ENCODE assay signal across 12 mouse cellular contexts in the genomic region with DNA sequence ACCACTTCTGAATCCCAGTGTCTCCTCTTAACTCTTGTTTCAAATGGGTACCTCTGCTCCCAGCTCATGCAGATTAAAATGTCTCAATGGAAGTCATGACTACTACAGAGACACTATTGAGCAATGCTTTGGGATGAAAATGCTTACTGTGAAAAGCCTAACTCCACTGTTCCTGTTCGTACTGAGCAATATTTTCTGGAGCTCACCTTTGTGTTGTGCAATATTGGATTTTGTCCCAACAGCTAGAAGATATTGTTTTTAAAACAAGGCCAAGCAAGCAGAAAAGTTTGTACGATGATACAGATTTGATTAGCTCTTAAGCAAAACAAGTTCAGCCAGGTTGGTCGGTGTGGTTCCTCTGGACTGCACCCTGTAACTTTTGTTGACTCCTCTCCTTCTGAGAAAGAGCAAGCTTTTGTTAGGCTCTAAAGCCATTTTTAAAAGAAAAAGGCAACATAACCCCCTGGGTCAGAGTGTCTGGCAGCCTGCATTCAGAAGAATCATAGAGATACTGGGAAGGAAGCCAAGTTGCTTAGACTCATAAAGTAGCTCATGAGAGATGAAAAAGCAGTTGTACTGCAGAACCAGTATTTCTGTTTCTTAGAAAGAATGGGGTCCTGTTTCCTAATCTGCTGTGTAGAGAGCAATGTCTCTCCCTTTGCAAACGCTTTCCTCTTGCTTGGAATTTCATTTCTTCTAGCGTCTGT.
DNase-seq lines count a peak whose midpoint lies in the region; ATAC-seq and TF ChIP-seq lines count a peak whose summit lies in the region.
"Had no signal": no experiment of that assay in that cellular context is flagged by ENCODE, and none has a peak within 500 bp of the region (broad histone marks: within the 10 kb centered on the region; RNA-seq: fewer than 3 reads in every experiment).

No protein-coding gene starts in this region.

- no peaks in the 10 kb centered on the region for H3K4me1 ChIP-seq in forebrain, embryonic 14.5 days (ENCODE audit: control insufficient read depth, insufficient read depth, low read length)
- H3K4me1 ChIP-seq in forebrain, embryonic 11.5 days (replicated peaks; ENCODE audit: control insufficient read depth, insufficient read depth, low read length): no peaks in the 10 kb centered on the region
- H3K4me1 ChIP-seq in midbrain, embryonic 14.5 days (ENCODE audit: control insufficient read depth, insufficient read depth, low read length): no peaks in the 10 kb centered on the region; the same call in 1 of the 2 replicates
- 0 out of 2 replicates have a peak, but pooled peaks cover 5% of the 10 kb centered on the region for H3K4me1 ChIP-seq in midbrain, embryonic 10.5 days
- no peaks in the 10 kb centered on the region for H3K4me1 ChIP-seq in kidney, postnatal 0 days (replicated peaks; ENCODE audit: insufficient read depth, low read length)
- H3K4me1 ChIP-seq in stomach, embryonic 14.5 days (ENCODE audit: control insufficient read depth, insufficient read depth, low read length): peaks cover 4% of the 10 kb centered on the region; the same call in 1 of the 2 replicates

- WGBS in forebrain, embryonic 14.5 days: 49% methylated on average over 5 of the region's 5 CpGs
- 75% methylated on average over 5 of the region's 5 CpGs for WGBS in forebrain, embryonic 11.5 days
- WGBS in midbrain, embryonic 14.5 days: 54% methylated on average over 5 of the region's 5 CpGs
- WGBS in midbrain, embryonic 10.5 days: 78% methylated on average over 5 of the region's 5 CpGs
- WGBS in kidney, postnatal 0 days: 51% methylated on average over 5 of the region's 5 CpGs
- whole genome bisulfite sequencing in stomach, embryonic 14.5 days: 31% methylated on average over 5 of the region's 5 CpGs

- no peak for ATAC-seq in forebrain, embryonic 14.5 days
- ATAC-seq in forebrain, embryonic 11.5 days (replicated peaks; ENCODE audit: low FRiP score): no peak
- no peak for ATAC-seq in midbrain, embryonic 14.5 days (ENCODE audit: low FRiP score, low TSS enrichment)
- ATAC-seq in kidney, postnatal 0 days (replicated peaks; ENCODE audit: low FRiP score, low read depth): no peak
- peak; percentile 81 for ATAC-seq in stomach, embryonic 14.5 days (ENCODE audit: insufficient number of reproducible peaks, insufficient read depth, low FRiP score, low read depth)
- ATAC-seq: forebrain, embryonic 15.5 days had no signal

- no peak overlapping the region for H3K27ac ChIP-seq in forebrain, embryonic 14.5 days (ENCODE audit: low read depth, low read length)
- no peak overlapping the region for H3K27ac ChIP-seq in forebrain, embryonic 11.5 days (ENCODE audit: low read depth, low read length)
- no peak overlapping the region for H3K27ac ChIP-seq in midbrain, embryonic 14.5 days (replicated peaks; ENCODE audit: low read depth, low read length)
- no peak overlapping the region for H3K27ac ChIP-seq in midbrain, embryonic 10.5 days (replicated peaks)
- 0 out of 2 replicates have a peak overlapping the region, but pooled peaks have one; percentile 25 for H3K27ac ChIP-seq in kidney, postnatal 0 days
- H3K27ac ChIP-seq in stomach, embryonic 14.5 days (ENCODE audit: low read length): peak overlapping the region; percentile 64
- H3K27ac ChIP-seq: forebrain, embryonic 15.5 days had no signal

- H3K36me3 ChIP-seq in forebrain, embryonic 14.5 days (ENCODE audit: control insufficient read depth, insufficient read depth, low read length): no peaks in the 10 kb centered on the region
- no peaks in the 10 kb centered on the region for H3K36me3 ChIP-seq in forebrain, embryonic 11.5 days (ENCODE audit: control insufficient read depth, insufficient read depth, low read length)
- no peaks in the 10 kb centered on the region for H3K36me3 ChIP-seq in midbrain, embryonic 14.5 days (ENCODE audit: control insufficient read depth, insufficient read depth, low read length)
- no peaks in the 10 kb centered on the region for H3K36me3 ChIP-seq in midbrain, embryonic 10.5 days
- H3K36me3 ChIP-seq in kidney, postnatal 0 days (ENCODE audit: insufficient read depth, low read length): no peaks in the 10 kb centered on the region
- H3K36me3 ChIP-seq in stomach, embryonic 14.5 days (ENCODE audit: control insufficient read depth, insufficient read depth, low read length): no peaks in the 10 kb centered on the region
- H3K36me3 ChIP-seq: forebrain, embryonic 15.5 days had no signal

- H3K9me3 ChIP-seq in forebrain, embryonic 14.5 days (replicated peaks; ENCODE audit: control insufficient read depth, low read length): no peaks in the 10 kb centered on the region
- H3K9me3 ChIP-seq in forebrain, embryonic 11.5 days (ENCODE audit: control insufficient read depth, low read length): no peaks in the 10 kb centered on the region
- no peaks in the 10 kb centered on the region for H3K9me3 ChIP-seq in midbrain, embryonic 14.5 days (ENCODE audit: control insufficient read depth, low read length)
- no peaks in the 10 kb centered on the region for H3K9me3 ChIP-seq in midbrain, embryonic 10.5 days (replicated peaks)
- no peaks in the 10 kb centered on the region for H3K9me3 ChIP-seq in kidney, postnatal 0 days (replicated peaks; ENCODE audit: low read length)
- no peaks in the 10 kb centered on the region for H3K9me3 ChIP-seq in stomach, embryonic 14.5 days (ENCODE audit: control insufficient read depth, low read depth, low read length)
- H3K9me3 ChIP-seq: forebrain, embryonic 15.5 days had no signal

- H3K4me2 ChIP-seq in forebrain, embryonic 14.5 days (ENCODE audit: low read length): no peak overlapping the region
- no peak overlapping the region for H3K4me2 ChIP-seq in forebrain, embryonic 11.5 days (ENCODE audit: low read depth, low read length, severe bottlenecking)
- no peak overlapping the region for H3K4me2 ChIP-seq in midbrain, embryonic 14.5 days (ENCODE audit: low read length)
- H3K4me2 ChIP-seq in kidney, postnatal 0 days (ENCODE audit: low read length): no peak overlapping the region
- H3K4me2 ChIP-seq in stomach, embryonic 14.5 days (replicated peaks; ENCODE audit: low read depth, low read length): no peak overlapping the region
- H3K4me2 ChIP-seq: forebrain, embryonic 15.5 days had no signal

- DNase-seq in forebrain, embryonic 14.5 days (ENCODE audit: low spot score): peak; percentile 56
- no peak for DNase-seq in forebrain, embryonic 11.5 days (ENCODE audit: low spot score)
- DNase-seq in midbrain, embryonic 14.5 days: peak; percentile 64
- no peak for DNase-seq in midbrain, embryonic 10.5 days (ENCODE audit: low spot score)
- DNase-seq in kidney, postnatal 0 days (ENCODE audit: low spot score): peak; percentile 92
- DNase-seq in spleen, postnatal 14 days (ENCODE audit: low spot score in 2 of 2): no peak
- DNase-seq in spleen, postnatal 4 days (ENCODE audit: low spot score in 2 of 2): no peak
- DNase-seq: cerebellum, adult 18-20 months; left cerebral cortex, postnatal 4 days; right cerebral cortex, postnatal 4 days had no signal

- no peak overlapping the region for H3K4me3 ChIP-seq in forebrain, embryonic 14.5 days (ENCODE audit: low read depth, low read length)
- no peak overlapping the region for H3K4me3 ChIP-seq in forebrain, embryonic 11.5 days (ENCODE audit: low read depth, low read length)
- no peak overlapping the region for H3K4me3 ChIP-seq in midbrain, embryonic 14.5 days (replicated peaks; ENCODE audit: low read depth, low read length)
- H3K4me3 ChIP-seq in midbrain, embryonic 10.5 days: no peak overlapping the region
- H3K4me3 ChIP-seq in kidney, postnatal 0 days (replicated peaks; ENCODE audit: low read depth, low read length): no peak overlapping the region
- no peak overlapping the region for H3K4me3 ChIP-seq in stomach, embryonic 14.5 days (ENCODE audit: low read depth, low read length)
- H3K4me3 ChIP-seq: forebrain, embryonic 15.5 days had no signal

- TF ChIP-seq CTCF in kidney, postnatal 0 days (IDR thresholded peaks at IDR 0.05; ENCODE audit: low read depth): no peak

- no peak overlapping the region for H3K9ac ChIP-seq in forebrain, embryonic 14.5 days (ENCODE audit: low read length)
- H3K9ac ChIP-seq in forebrain, embryonic 11.5 days (ENCODE audit: low read length): no peak overlapping the region
- no peak overlapping the region for H3K9ac ChIP-seq in midbrain, embryonic 14.5 days (replicated peaks; ENCODE audit: low read length)
- no peak overlapping the region for H3K9ac ChIP-seq in kidney, postnatal 0 days (ENCODE audit: low read depth, low read length)
- H3K9ac ChIP-seq in stomach, embryonic 14.5 days (replicated peaks; ENCODE audit: low read depth, low read length): no peak overlapping the region
- H3K9ac ChIP-seq: forebrain, embryonic 15.5 days had no signal

- no peaks in the 10 kb centered on the region for H3K27me3 ChIP-seq in forebrain, embryonic 14.5 days (replicated peaks; ENCODE audit: control insufficient read depth, insufficient read depth, low read length)
- no peaks in the 10 kb centered on the region for H3K27me3 ChIP-seq in forebrain, embryonic 11.5 days (ENCODE audit: control insufficient read depth, insufficient read depth, low read length)
- H3K27me3 ChIP-seq in midbrain, embryonic 14.5 days (ENCODE audit: control insufficient read depth, insufficient read depth, low read length): no peaks in the 10 kb centered on the region
- no peaks in the 10 kb centered on the region for H3K27me3 ChIP-seq in midbrain, embryonic 10.5 days (ENCODE audit: low read depth, poor library complexity, severe bottlenecking)
- H3K27me3 ChIP-seq in kidney, postnatal 0 days (ENCODE audit: insufficient read depth, low read length): no peaks in the 10 kb centered on the region
- H3K27me3 ChIP-seq in stomach, embryonic 14.5 days (ENCODE audit: control insufficient read depth, insufficient read depth, low read length): no peaks in the 10 kb centered on the region
- H3K27me3 ChIP-seq: forebrain, embryonic 15.5 days had no signal

Comparison
In these comparisons a context has a peak if more than half of its experiments do, and no peak if none do; other contexts are left out.
1. DNase-seq: peak in forebrain, embryonic 14.5 days (single experiment), midbrain, embryonic 14.5 days (single experiment) and kidney, postnatal 0 days (single experiment); none in forebrain, embryonic 11.5 days (single experiment), midbrain, embryonic 10.5 days (single experiment), spleen, postnatal 14 days (0 of 2) and spleen, postnatal 4 days (0 of 2).
2. H3K27ac ChIP-seq: peak in kidney, postnatal 0 days (single experiment) and stomach, embryonic 14.5 days (single experiment); none in forebrain, embryonic 14.5 days (single experiment), forebrain, embryonic 11.5 days (single experiment), midbrain, embryonic 14.5 days (single experiment) and midbrain, embryonic 10.5 days (single experiment).